Mouse (Mus musculus) hindbrain, embryonic 13.5 days (tissue): ENCODE data around the gene Acot9. TPM values are rescaled to one million over a fixed set of nuclear protein-coding genes. Genes with fewer than 3 reads are reported as not detected.

Experiments
- ATAC-seq: fragments of 200-750 bp; cut with Nextera tagmentation; 2 replicates; pipeline ENCODE4 v1.8.0; 2017; ENCODE audit warnings: moderate TSS enrichment; ENCODE audit not compliant: low FRiP score
- H3K27ac ChIP-seq: fragments of 300-500 bp; sonication (generic); 2 replicates; pipeline ENCODE4 v1.5.1; 2015; ENCODE audit warnings: inconsistent platforms, mild to moderate bottlenecking, moderate library complexity
- H3K27me3 ChIP-seq: fragments of 300-500 bp; sonication (generic); 2 replicates; pipeline ENCODE4 v1.6.1; 2015; ENCODE audit warnings: mild to moderate bottlenecking, inconsistent platforms
- H3K36me3 ChIP-seq: fragments of 300-500 bp; sonication (generic); 2 replicates; pipeline ENCODE4 v1.6.1; 2015; ENCODE audit warnings: mild to moderate bottlenecking, inconsistent platforms
- H3K4me1 ChIP-seq: fragments of 300-500 bp; sonication (generic); replicated peaks from 2 replicates; pipeline ENCODE4 v1.6.1; 2015; ENCODE audit warnings: inconsistent platforms
- H3K4me2 ChIP-seq: fragments of 300-500 bp; sonication (generic); 2 replicates; pipeline ENCODE4 v1.6.1; 2015; ENCODE audit warnings: inconsistent platforms, mild to moderate bottlenecking, moderate library complexity
- H3K4me3 ChIP-seq: fragments of 300-500 bp; sonication (generic); 2 replicates; pipeline ENCODE4 v1.5.1; 2015; ENCODE audit warnings: mild to moderate bottlenecking, inconsistent platforms
- H3K9ac ChIP-seq: fragments of 300-500 bp; sonication (generic); 2 replicates; pipeline ENCODE4 v1.6.1; 2015; ENCODE audit warnings: mild to moderate bottlenecking, inconsistent platforms
- H3K9me3 ChIP-seq: fragments of 300-500 bp; sonication (generic); 2 replicates; pipeline ENCODE4 v1.6.1; 2016; ENCODE audit warnings: inconsistent platforms
- WGBS: fragments of 180-500 bp; shearing (Covaris S2); methylation state at CpG from one replicate; pipeline ENCODE4 v1.1.7; 2015; 5-methylcytosine and 5-hydroxymethylcytosine counted together
- polyA plus RNA-seq: library from polyadenylated mRNA; unstranded; fragments of >200 nt; fragmentation: Nextera tagmentation; extraction: Ambion mirVana; gene quantifications from 2 replicates; pipeline ENCODE4 v1.2.1, GENCODE M21; 2015

Acot9 gene
- polyA plus RNA-seq, 1 experiment from 2014 or later = 41.8 TPM

DNA sequence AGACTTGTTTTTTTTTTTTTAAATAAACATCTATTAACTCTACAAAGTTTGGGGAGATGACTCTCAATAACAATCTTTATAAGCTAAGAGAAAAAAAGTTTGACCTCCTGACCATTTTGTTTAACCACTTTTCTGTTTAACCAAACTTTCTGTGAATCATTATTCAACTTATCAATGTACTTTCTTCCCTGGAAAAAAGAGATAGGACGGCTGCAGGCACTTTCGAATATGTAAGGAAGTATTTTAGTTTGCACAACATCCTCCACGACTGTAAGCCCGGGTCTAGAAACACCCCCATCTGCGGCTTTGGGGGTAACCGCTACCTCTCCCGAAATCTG is 75.3 kb downstream of the Acot9 start:
- no peak overlapping the region for H3K27ac ChIP-seq
- H3K36me3 ChIP-seq = no peaks in the 10 kb centered on the region
- H3K4me1 ChIP-seq = no peaks in the 10 kb centered on the region
- peak overlapping the region; percentile 58 for H3K4me2 ChIP-seq
- H3K9ac ChIP-seq = peak overlapping the region; percentile 75
- no peaks in the 10 kb centered on the region for H3K9me3 ChIP-seq
- WGBS = 15% methylated on average over 7 of the region's 7 CpGs
- H3K27me3 ChIP-seq = no peaks in the 10 kb centered on the region
- peak overlapping the region; percentile 55 for H3K4me3 ChIP-seq
- ATAC-seq = no peak

DNA sequence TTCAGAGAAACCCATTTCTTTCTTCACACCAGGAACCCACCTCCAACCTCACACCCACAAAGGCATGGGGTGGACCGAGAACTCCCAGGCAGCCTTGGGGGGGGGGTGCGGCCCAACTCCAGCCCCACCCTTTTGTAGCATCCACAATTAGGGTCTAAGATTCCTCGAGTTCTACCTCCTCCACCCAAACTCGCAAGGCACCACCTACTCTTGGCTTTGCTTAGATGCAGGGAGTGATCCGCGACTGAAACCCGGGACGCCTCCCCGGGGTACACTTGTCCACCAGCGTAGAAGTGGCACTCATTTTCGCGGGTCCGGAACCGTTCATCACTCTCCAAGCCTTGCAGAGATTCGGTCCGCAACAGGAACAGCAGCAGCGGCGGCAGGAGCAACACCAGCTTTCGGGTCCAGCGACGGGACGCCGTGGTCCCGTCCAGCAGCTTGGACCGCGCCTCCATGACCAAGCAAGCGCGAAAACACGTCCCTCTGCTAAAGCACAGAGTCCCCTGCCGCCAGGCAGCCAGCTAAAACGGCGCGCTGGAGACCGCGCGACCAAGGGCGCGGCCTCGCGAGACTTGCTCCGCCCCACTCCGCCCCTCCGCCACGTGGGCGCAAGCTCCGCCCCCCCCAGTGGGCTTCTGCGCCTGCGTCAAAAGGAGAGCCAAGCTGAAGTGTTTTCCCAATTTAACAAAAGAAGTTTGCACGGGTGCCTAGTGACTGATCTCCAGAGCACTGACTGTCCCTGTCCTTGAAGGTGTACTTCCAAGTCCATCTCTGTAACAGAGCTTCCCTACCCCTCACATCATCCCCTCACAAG is 75.9 kb downstream of the Acot9 start:
- Histone ChIP-seq H3K9me3 (no peaks in the 10 kb centered on the region), H3K4me2 (peak overlapping the region; percentile 58), H3K36me3 (no peaks in the 10 kb centered on the region), H3K27me3 (no peaks in the 10 kb centered on the region), H3K9ac (peak overlapping the region; percentile 75), H3K4me3 (peak overlapping the region; percentile 55), H3K4me1 (no peaks in the 10 kb centered on the region), H3K27ac (peak overlapping the region; percentile 40; the same call in 1 of the 2 replicates)
- peak; percentile 98 for ATAC-seq
- 9% methylated on average over 49 of the region's 49 CpGs for WGBS

DNA sequence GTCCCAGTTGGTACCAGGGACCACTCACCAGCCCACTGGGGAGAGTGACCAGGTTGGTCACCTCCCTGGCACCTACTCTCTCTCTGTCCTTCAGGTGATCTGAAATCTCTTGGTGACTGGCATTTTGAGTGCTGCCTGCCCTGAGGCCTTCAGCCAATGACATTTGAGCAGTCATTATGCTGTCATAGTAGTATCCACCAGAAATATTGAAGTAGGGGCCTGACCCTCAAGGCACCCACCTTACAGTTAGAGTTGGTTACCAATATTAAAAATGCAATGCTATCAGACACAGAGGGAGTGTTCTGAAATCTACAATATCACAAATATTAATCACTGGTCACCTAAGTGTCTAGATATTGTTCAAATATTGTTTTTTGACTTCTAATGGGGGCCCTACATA is 78.4 kb downstream of the Acot9 start, which contains the start of gene Prdx4:
TSS of gene Prdx4 (minus strand) at position 101 of the 400 bp plus-strand sequence.
- H3K27me3 ChIP-seq = no peaks in the 10 kb centered on the region
- H3K4me3 ChIP-seq = no peak within 1 kb of the TSS
- H3K27ac ChIP-seq = no peak within 1 kb of the TSS
- H3K9ac ChIP-seq = no peak within 1 kb of the TSS
- H3K4me1 ChIP-seq = no peaks in the 10 kb centered on the region
- no peak for ATAC-seq
- no peaks in the 10 kb centered on the region for H3K9me3 ChIP-seq
- no peaks in the 10 kb centered on the region for H3K36me3 ChIP-seq
- no peak within 1 kb of the TSS for H3K4me2 ChIP-seq

DNA sequence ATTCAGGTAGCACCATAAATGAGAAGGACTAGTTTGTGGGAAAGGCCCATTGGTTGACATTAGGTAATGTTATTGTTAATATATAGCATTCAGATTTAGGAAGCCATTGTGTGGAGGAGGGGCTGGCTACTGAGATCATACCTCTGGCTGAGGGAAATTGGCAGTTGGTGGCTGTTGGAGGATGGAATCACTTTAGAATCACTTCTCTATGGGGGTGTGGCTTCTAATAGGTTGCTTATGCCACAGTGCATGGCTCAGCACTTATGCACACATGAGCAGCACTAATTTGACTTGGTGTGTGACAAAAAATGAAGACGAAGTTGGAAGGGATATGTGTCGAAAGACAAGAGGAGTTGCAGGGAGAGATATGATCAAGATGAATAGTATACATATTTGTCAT is 84.0 kb downstream of the Acot9 start:
- Histone ChIP-seq H3K4me3 (no peak overlapping the region), H3K27ac (no peak overlapping the region), H3K4me1 (no peaks in the 10 kb centered on the region), H3K9me3 (no peaks in the 10 kb centered on the region), H3K36me3 (no peaks in the 10 kb centered on the region), H3K9ac (no peak overlapping the region), H3K27me3 (no peaks in the 10 kb centered on the region), H3K4me2 (no peak overlapping the region)
- whole genome bisulfite sequencing = 91% methylated on average over 2 of the region's 2 CpGs
- ATAC-seq = no peak

Other genes starting within 250 kb of the Acot9 start
- gene Magea5, start 199.3 kb upstream of the Acot9 start, polyA plus RNA-seq = not detected in 2 replicates
- not detected in 2 replicates for gene Magea1, start 172.7 kb upstream of the Acot9 start, polyA plus RNA-seq
- gene Magea2, start 168.8 kb upstream of the Acot9 start, polyA plus RNA-seq = not detected in 2 replicates
- gene Cldn34b2, start 134.0 kb upstream of the Acot9 start, polyA plus RNA-seq = not detected in 2 replicates
- 74.9 and 80.9 TPM in 2 replicates for gene Sat1, start 46.0 kb upstream of the Acot9 start, polyA plus RNA-seq
- gene Prdx4, start 78.3 kb downstream of the Acot9 start, polyA plus RNA-seq = 134 and 138 TPM in 2 replicates